Mouse (Mus musculus) G1E (cell line): ENCODE measurements around the gene Nkx2-2.

Source experiments
- CTCF ChIP-seq: IDR thresholded peaks from 2 replicates; pipeline ENCODE4 v1.5.1; 2012; ENCODE audit warnings: low read depth, low read length, inconsistent platforms, mixed read lengths
- GATA1 ChIP-seq: IDR thresholded peaks from 2 replicates; pipeline ENCODE4 v1.6.1; 2012; ENCODE audit warnings: borderline replicate concordance, low read length, inconsistent platforms, mixed read lengths

DNA sequence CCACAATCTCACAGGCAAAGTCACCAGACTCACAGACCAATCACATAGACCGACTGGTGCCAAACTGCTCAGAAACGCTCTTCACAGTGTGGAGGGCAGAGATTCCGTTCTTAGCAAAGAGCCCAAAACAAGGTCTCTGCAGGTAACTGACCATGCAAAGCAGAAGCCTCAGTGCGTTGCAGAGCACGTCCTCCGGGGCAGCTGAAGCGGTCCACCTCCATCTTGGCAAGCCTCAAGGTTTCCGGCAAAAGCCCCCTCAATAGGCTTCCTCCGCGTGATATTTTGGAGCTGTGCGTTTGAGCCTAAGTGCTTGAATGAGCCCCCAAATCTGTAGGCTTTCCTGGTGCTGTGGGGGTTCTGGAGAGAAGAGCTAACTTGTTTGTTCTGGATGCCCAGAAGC lies 18.7 kb downstream of the Nkx2-2 start:
- TF ChIP-seq GATA1 (no peak), CTCF (no peak)
